Mouse (Mus musculus) thymus, postnatal 36 days (tissue): ENCODE data around the gene Srrm4.

ENCODE experiments used
- DNase-seq, 2 experiments: peaks; one replicate each; pipeline ENCODE4 v3.0.0; 2022; ENCODE audit warnings: mixed read lengths in 2 of 2

Srrm4 gene

GRCm38 (mm10) chr5:116486135-116486534 is 105.5 kb downstream of the Srrm4 start:
- DNase-seq, result no peak

GRCm38 (mm10) chr5:116485069-116485468 is 106.5 kb downstream of the Srrm4 start:
- DNase-seq, result no peak

GRCm38 (mm10) chr5:116484236-116484635 is 107.4 kb downstream of the Srrm4 start:
- no peak for DNase-seq

- DNase-seq, result no peak
These were observed 112.8 kb downstream of the Srrm4 start for GRCm38 (mm10) chr5:116478607-116479371.

GRCm38 (mm10) chr5:116476006-116476405 is 115.6 kb downstream of the Srrm4 start:
- peak; percentile 9 to 24 for DNase-seq

- no peak for DNase-seq
These were observed 130.1 kb downstream of the Srrm4 start for GRCm38 (mm10) chr5:116461354-116462042.

GRCm38 (mm10) chr5:116459970-116460369 is 131.6 kb downstream of the Srrm4 start:
- no peak for DNase-seq

- DNase-seq, result no peak
These were observed 133.8 kb downstream of the Srrm4 start for GRCm38 (mm10) chr5:116457791-116458190.

GRCm38 (mm10) chr5:116456796-116457515 is 134.7 kb downstream of the Srrm4 start:
- no peak for DNase-seq

GRCm38 (mm10) chr5:116453401-116453851 is 138.2 kb downstream of the Srrm4 start:
- peak; percentile 4 to 9 for DNase-seq

- DNase-seq, result no peak
These were observed 140.7 kb downstream of the Srrm4 start for GRCm38 (mm10) chr5:116450901-116451300.

- DNase-seq, result no peak
These were observed 141.9 kb downstream of the Srrm4 start for GRCm38 (mm10) chr5:116449522-116450225.

GRCm38 (mm10) chr5:116448409-116449191 is 143.0 kb downstream of the Srrm4 start:
- no peak for DNase-seq

- no peak for DNase-seq
These were observed 143.7 kb downstream of the Srrm4 start for GRCm38 (mm10) chr5:116447821-116448350.

GRCm38 (mm10) chr5:116446552-116446951 is 145.1 kb downstream of the Srrm4 start:
- DNase-seq, result no peak

GRCm38 (mm10) chr5:116445634-116446367 is 145.8 kb downstream of the Srrm4 start:
- no peak for DNase-seq

GRCm38 (mm10) chr5:116444517-116444916 is 147.1 kb downstream of the Srrm4 start:
- no peak for DNase-seq

- DNase-seq, result no peak
These were observed 148.1 kb downstream of the Srrm4 start for GRCm38 (mm10) chr5:116443459-116443940.

GRCm38 (mm10) chr5:116442697-116443458 is 148.7 kb downstream of the Srrm4 start:
- no peak for DNase-seq

- DNase-seq, result no peak
These were observed 151.4 kb downstream of the Srrm4 start for GRCm38 (mm10) chr5:116440251-116440650.
